Mouse (Mus musculus) liver, embryonic 14.5 days (tissue): ENCODE data around the gene Ecpas.

Experiments
- CTCF ChIP-seq: IDR thresholded peaks from 2 replicates; pipeline ENCODE4 v1.5.1; 2016; ENCODE audit warnings: antibody characterized with exemption, low read depth, control low read depth
- EP300 ChIP-seq: IDR thresholded peaks from 2 replicates; pipeline ENCODE4 v1.6.1; 2016; ENCODE audit warnings: antibody characterized with exemption, low read depth

- TF ChIP-seq CTCF (no peak), EP300 (no peak)
These were observed 40.1 kb upstream of the Ecpas start for GRCm38 (mm10) chr4:58952630-58953029.
